Mouse (Mus musculus): Measurements from ENCODE around the gene Lrrc61. TPM values are rescaled to one million over a fixed set of nuclear protein-coding genes. Genes with fewer than 3 reads are reported as not detected.

Gene Lrrc61
- polyA plus RNA-seq, 1 experiment from 2014 or later: 7.6 TPM

DNA sequence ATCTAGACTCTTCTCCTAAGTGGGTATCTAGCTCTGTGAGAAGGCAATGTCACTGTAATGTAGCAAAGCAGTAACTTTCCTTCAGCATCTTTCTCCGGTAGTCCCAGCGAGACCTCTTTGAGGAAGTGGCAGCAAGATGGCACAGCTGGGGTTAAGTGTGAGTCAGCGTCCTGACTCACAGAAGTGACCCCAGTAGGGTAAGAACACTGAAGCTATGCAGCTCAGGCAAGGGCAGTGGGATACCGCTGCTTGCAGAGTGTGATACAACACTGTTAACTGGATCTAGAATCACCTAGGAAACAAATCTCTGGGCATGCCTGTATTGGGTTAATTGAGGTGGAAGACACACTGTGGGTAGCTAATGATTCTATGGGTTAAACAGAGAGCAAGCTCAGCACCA, 18.5 kb upstream of the Lrrc61 start:
- H3K36me3 ChIP-seq: peaks cover 12% of the 10 kb centered on the region
- no peaks in the 10 kb centered on the region for H3K9me3 ChIP-seq
- H3K4me3 ChIP-seq: no peak overlapping the region
- H3K4me2 ChIP-seq: no peak overlapping the region
- 53% methylated on average over 4 of the region's 4 CpGs for WGBS
- no peak overlapping the region for H3K27ac ChIP-seq (replicated peaks)
- no peak overlapping the region for H3K9ac ChIP-seq
- no peaks in the 10 kb centered on the region; the same call in 1 of the 2 replicates for H3K27me3 ChIP-seq (replicated peaks)
- no peak for ATAC-seq (ENCODE audit: extremely low read depth, insufficient number of reproducible peaks, low FRiP score, low TSS enrichment)
- H3K4me1 ChIP-seq: peaks cover 26% of the 10 kb centered on the region

- 7% methylated on average over 38 of the region's 38 CpGs for WGBS
- Histone ChIP-seq H3K4me3 (peak within 1 kb of the TSS; percentile 58), H3K27ac (replicated peaks) (no peak within 1 kb of the TSS), H3K9ac (peak within 1 kb of the TSS; percentile 80), H3K27me3 (replicated peaks) (no peaks in the 10 kb centered on the region; the same call in 1 of the 2 replicates), H3K9me3 (no peaks in the 10 kb centered on the region), H3K4me1 (peaks cover 29% of the 10 kb centered on the region), H3K36me3 (peaks cover 9% of the 10 kb centered on the region), H3K4me2 (peak within 1 kb of the TSS; percentile 85)
- ATAC-seq (ENCODE audit: extremely low read depth, insufficient number of reproducible peaks, low FRiP score, low TSS enrichment): peak; percentile 68
These were observed 17.3 kb upstream of the Lrrc61 start, which contains the start of gene Atp6v0e2 for GRCm38 (mm10) chr6:48537105-48537954. Atp6v0e2 (plus strand) TSS chr6:48537615.

DNA sequence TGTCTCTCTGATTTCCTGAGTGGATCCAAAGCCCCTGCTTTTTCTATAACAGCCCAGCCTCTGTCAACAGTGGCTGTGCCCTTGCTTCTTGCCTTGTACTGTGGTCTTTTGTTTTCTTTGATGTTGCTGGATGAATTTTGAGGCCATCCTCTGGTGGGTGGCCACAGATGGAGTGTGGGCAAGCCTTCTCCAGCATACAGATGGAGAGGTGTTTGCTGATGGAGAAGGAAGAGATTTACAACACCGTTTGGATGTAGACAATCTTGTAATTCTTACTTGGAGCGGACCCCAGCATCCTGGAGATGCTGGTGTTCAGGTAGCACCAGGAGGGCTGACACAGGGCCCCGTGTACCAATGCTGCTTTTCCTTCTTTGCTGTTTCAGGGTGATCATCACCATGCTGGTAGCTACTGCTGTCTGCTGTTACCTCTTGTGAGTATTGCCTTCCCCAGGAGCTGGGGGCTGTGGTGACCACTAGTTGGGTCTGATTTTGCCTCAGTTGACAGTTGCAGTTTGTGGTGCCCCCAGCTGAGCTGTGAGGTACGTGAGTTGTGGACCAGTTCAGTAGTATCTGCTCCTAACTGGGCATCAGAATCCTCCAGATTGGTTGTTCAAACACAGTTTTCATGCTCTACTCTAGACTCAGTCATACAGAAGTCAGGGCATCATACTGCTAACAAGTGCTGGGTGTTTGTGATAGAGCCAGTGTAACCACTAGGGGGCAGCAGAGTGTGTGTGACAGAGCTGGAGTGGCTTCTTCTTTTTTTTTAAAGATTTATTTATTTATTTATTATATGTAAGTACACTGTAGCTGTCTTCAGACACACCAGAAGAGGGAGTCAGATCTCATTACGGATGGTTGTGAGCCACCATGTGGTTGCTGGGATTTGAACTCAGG, 15.5 kb upstream of the Lrrc61 start:
- ATAC-seq (ENCODE audit: extremely low read depth, insufficient number of reproducible peaks, low FRiP score, low TSS enrichment): no peak
- WGBS: 65% methylated on average over 5 of the region's 5 CpGs
- H3K27me3 ChIP-seq (replicated peaks): no peaks in the 10 kb centered on the region; the same call in 1 of the 2 replicates

GRCm38 (mm10) chr6:48539860-48540259, 14.7 kb upstream of the Lrrc61 start:
- Histone ChIP-seq H3K4me2 (no peak overlapping the region), H3K4me1 (peaks cover 24% of the 10 kb centered on the region), H3K4me3 (no peak overlapping the region), H3K9ac (no peak overlapping the region), H3K27me3 (replicated peaks) (no peaks in the 10 kb centered on the region; the same call in 1 of the 2 replicates), H3K36me3 (no peaks in the 10 kb centered on the region), H3K27ac (replicated peaks) (no peak overlapping the region), H3K9me3 (no peaks in the 10 kb centered on the region)
- WGBS: 76% methylated on average over 5 of the region's 5 CpGs
- no peak for ATAC-seq (ENCODE audit: extremely low read depth, insufficient number of reproducible peaks, low FRiP score, low TSS enrichment)

More for the DNA sequence above, 15.5 kb upstream of the Lrrc61 start:
- H3K4me1 ChIP-seq: peaks cover 24% of the 10 kb centered on the region
- no peak overlapping the region for H3K4me2 ChIP-seq
- no peak overlapping the region for H3K9ac ChIP-seq
- H3K27ac ChIP-seq (replicated peaks): no peak overlapping the region
- no peaks in the 10 kb centered on the region for H3K36me3 ChIP-seq
- no peaks in the 10 kb centered on the region for H3K9me3 ChIP-seq
- no peak overlapping the region for H3K4me3 ChIP-seq

DNA sequence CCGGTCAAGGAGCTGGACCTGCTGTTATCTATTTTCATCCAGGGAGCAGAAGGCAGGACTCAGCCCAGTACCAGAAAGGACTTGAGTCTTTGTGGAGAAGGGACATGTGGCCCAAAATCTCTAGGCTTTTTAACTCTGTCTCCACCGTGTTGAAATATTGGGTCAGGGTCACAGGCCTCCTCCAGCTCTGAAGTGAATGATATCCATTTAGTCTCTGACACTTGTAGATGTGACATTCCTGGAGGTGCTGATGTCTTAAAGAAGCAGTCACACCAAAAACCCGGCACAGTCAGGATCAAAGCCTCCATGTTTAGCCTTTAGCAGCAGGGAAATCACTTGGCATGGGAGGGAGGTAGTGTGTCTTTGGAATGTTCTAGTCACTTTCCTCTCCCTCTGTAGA, 13.9 kb upstream of the Lrrc61 start:
- H3K36me3 ChIP-seq: no peaks in the 10 kb centered on the region
- ATAC-seq (ENCODE audit: extremely low read depth, insufficient number of reproducible peaks, low FRiP score, low TSS enrichment): no peak
- H3K4me1 ChIP-seq: peaks cover 24% of the 10 kb centered on the region
- WGBS: 38% methylated on average over 3 of the region's 3 CpGs
- no peak overlapping the region for H3K4me3 ChIP-seq
- no peak overlapping the region for H3K4me2 ChIP-seq
- no peak overlapping the region for H3K9ac ChIP-seq
- H3K9me3 ChIP-seq: no peaks in the 10 kb centered on the region
- H3K27me3 ChIP-seq (replicated peaks): no peaks in the 10 kb centered on the region; the same call in 1 of the 2 replicates
- H3K27ac ChIP-seq (replicated peaks): no peak overlapping the region

GRCm38 (mm10) chr6:48541560-48542450, 12.8 kb upstream of the Lrrc61 start:
- no peak overlapping the region for H3K9ac ChIP-seq

GRCm38 (mm10) chr6:48542631-48543030, 12.0 kb upstream of the Lrrc61 start:
- Histone ChIP-seq H3K4me3 (no peak overlapping the region), H3K9me3 (no peaks in the 10 kb centered on the region), H3K4me2 (no peak overlapping the region), H3K9ac (no peak overlapping the region), H3K36me3 (no peaks in the 10 kb centered on the region), H3K4me1 (peaks cover 17% of the 10 kb centered on the region), H3K27ac (replicated peaks) (no peak overlapping the region), H3K27me3 (replicated peaks) (no peaks in the 10 kb centered on the region; the same call in 1 of the 2 replicates)
- ATAC-seq (ENCODE audit: extremely low read depth, insufficient number of reproducible peaks, low FRiP score, low TSS enrichment): no peak
- WGBS: 66% methylated on average over 3 of the region's 3 CpGs

More at GRCm38 (mm10) chr6:48541560-48542450, 12.8 kb upstream of the Lrrc61 start:
- no peak overlapping the region for H3K4me2 ChIP-seq
- ATAC-seq (ENCODE audit: extremely low read depth, insufficient number of reproducible peaks, low FRiP score, low TSS enrichment): no peak
- H3K9me3 ChIP-seq: no peaks in the 10 kb centered on the region
- H3K4me1 ChIP-seq: peaks cover 24% of the 10 kb centered on the region
- no peaks in the 10 kb centered on the region for H3K36me3 ChIP-seq
- 42% methylated on average over 7 of the region's 7 CpGs for WGBS
- no peaks in the 10 kb centered on the region; the same call in 1 of the 2 replicates for H3K27me3 ChIP-seq (replicated peaks)
- H3K4me3 ChIP-seq: no peak overlapping the region
- H3K27ac ChIP-seq (replicated peaks): no peak overlapping the region; the same call in 1 of the 2 replicates

- Histone ChIP-seq H3K9me3 (no peaks in the 10 kb centered on the region), H3K27ac (replicated peaks) (no peak overlapping the region), H3K4me1 (peaks cover 11% of the 10 kb centered on the region), H3K9ac (no peak overlapping the region), H3K36me3 (no peaks in the 10 kb centered on the region), H3K4me3 (no peak overlapping the region), H3K4me2 (no peak overlapping the region), H3K27me3 (replicated peaks) (no peaks in the 10 kb centered on the region; the same call in 1 of the 2 replicates)
- no peak for ATAC-seq (ENCODE audit: extremely low read depth, insufficient number of reproducible peaks, low FRiP score, low TSS enrichment)
- 65% methylated on average over 5 of the region's 5 CpGs for WGBS
These were observed 9.3 kb upstream of the Lrrc61 start for GRCm38 (mm10) chr6:48545251-48545650.

- no peak overlapping the region for H3K4me2 ChIP-seq
- peaks cover 11% of the 10 kb centered on the region for H3K4me1 ChIP-seq
- no peaks in the 10 kb centered on the region; the same call in 1 of the 2 replicates for H3K27me3 ChIP-seq (replicated peaks)
- H3K9me3 ChIP-seq: no peaks in the 10 kb centered on the region
- 32% methylated on average over 1 of the region's 1 CpGs for WGBS
- H3K4me3 ChIP-seq: no peak overlapping the region
- H3K9ac ChIP-seq: no peak overlapping the region
- H3K27ac ChIP-seq (replicated peaks): no peak overlapping the region
- H3K36me3 ChIP-seq: no peaks in the 10 kb centered on the region
- no peak for ATAC-seq (ENCODE audit: extremely low read depth, insufficient number of reproducible peaks, low FRiP score, low TSS enrichment)
These were observed 8.3 kb upstream of the Lrrc61 start for GRCm38 (mm10) chr6:48546271-48546670.

- no peak for ATAC-seq (ENCODE audit: extremely low read depth, insufficient number of reproducible peaks, low FRiP score, low TSS enrichment)
- Histone ChIP-seq H3K9me3 (no peaks in the 10 kb centered on the region), H3K9ac (no peak overlapping the region), H3K4me1 (peaks cover 8% of the 10 kb centered on the region), H3K36me3 (no peaks in the 10 kb centered on the region), H3K4me2 (no peak overlapping the region), H3K27me3 (replicated peaks) (no peaks in the 10 kb centered on the region; the same call in 1 of the 2 replicates), H3K4me3 (no peak overlapping the region), H3K27ac (replicated peaks) (no peak overlapping the region)
- 57% methylated on average over 4 of the region's 4 CpGs for WGBS
These were observed 7.7 kb upstream of the Lrrc61 start for GRCm38 (mm10) chr6:48546858-48547257.
